Mouse (Mus musculus): ENCODE data around the gene Vmn1r86. TPM values are rescaled to one million over a fixed set of nuclear protein-coding genes. Genes with fewer than 3 reads are reported as not detected.
"Not testable (repeated sequence)": the region's sequence is repeated elsewhere in the genome, so short reads cannot be mapped to it uniquely, and the experiment has no call there.

The Vmn1r86 gene
- total and polyA plus RNA-seq, 3 experiments: not detected

DNA sequence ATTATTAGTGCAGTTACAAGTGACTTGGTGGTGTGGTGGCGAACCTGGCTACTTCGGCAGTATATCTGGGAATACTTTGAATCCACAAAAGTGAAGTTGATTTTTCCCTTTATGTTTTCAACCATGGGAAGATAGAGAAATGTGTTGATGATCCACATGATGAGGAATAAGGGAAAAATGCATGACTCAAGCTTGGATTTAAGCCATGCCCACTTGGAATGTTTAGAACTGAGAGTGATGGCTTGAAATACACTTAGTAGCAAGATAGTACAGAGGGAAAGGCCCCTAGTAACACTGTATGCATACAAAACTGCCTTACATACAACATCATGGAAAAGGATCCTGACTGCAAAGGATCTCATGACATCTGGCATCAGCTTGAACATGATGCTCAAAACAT, 12.1 kb upstream of the Vmn1r86 start:
- Histone ChIP-seq H3K9me3 (replicated peaks; ENCODE audit: insufficient read depth, low read length) (no peaks in the 10 kb centered on the region), H3K79me2 (ENCODE audit: control insufficient read depth, insufficient read depth, low read length, poor library complexity) (no peaks in the 10 kb centered on the region), H3K9ac (ENCODE audit: control insufficient read depth, low read depth, low read length, poor library complexity, severe bottlenecking) (no peak overlapping the region), H3K27ac (ENCODE audit: control insufficient read depth, low read depth, low read length) (no peak overlapping the region), H3K27me3 (ENCODE audit: control insufficient read depth in 1 of 2, insufficient read depth in 2 of 2, low read length in 2 of 2) (no peaks in the 10 kb centered on the region), H3K4me3 (ENCODE audit: control insufficient read depth in 1 of 2, insufficient read depth in 1 of 2, low read depth in 2 of 2, low read length in 2 of 2) (no peak overlapping the region), H3K36me3 (ENCODE audit: control insufficient read depth in 1 of 2, insufficient read depth in 2 of 2, low read length in 2 of 2) (no peaks in the 10 kb centered on the region), H3K4me1 (ENCODE audit: control insufficient read depth in 1 of 2, insufficient read depth in 2 of 2, low read length in 2 of 2) (no peaks in the 10 kb centered on the region)
- no peak for DNase-seq (ENCODE audit: low read depth, low spot score)
- TF ChIP-seq MAX (IDR thresholded peaks at IDR 0.05; ENCODE audit: low read length) (no peak), USF2 (IDR thresholded peaks at IDR 0.05; ENCODE audit: borderline replicate concordance in 1 of 2, insufficient read depth in 1 of 2, low read depth in 1 of 2, low read length in 2 of 2) (no peak), TAL1 (IDR thresholded peaks at IDR 0.05; ENCODE audit: low read length) (no peak), MXI1 (IDR thresholded peaks at IDR 0.05; ENCODE audit: low read depth, low read length) (no peak), MAZ (IDR thresholded peaks at IDR 0.05; ENCODE audit: low read depth, low read length) (no peak), RCOR1 (IDR thresholded peaks at IDR 0.05; ENCODE audit: low read depth, low read length) (no peak), SMC3 (IDR thresholded peaks at IDR 0.05; ENCODE audit: low read depth, low read length) (no peak), GABPA (IDR thresholded peaks at IDR 0.05; ENCODE audit: low read depth, low read length) (no peak), RAD21 (IDR thresholded peaks at IDR 0.05; ENCODE audit: low read depth, low read length) (no peak), UBTF (IDR thresholded peaks at IDR 0.05; ENCODE audit: borderline replicate concordance, insufficient read depth, low read depth, low read length) (no peak), MEF2A (IDR thresholded peaks at IDR 0.05; ENCODE audit: extremely low read depth, insufficient replicate concordance, low read depth, low read length, poor library complexity, severe bottlenecking) (no peak)

DNA sequence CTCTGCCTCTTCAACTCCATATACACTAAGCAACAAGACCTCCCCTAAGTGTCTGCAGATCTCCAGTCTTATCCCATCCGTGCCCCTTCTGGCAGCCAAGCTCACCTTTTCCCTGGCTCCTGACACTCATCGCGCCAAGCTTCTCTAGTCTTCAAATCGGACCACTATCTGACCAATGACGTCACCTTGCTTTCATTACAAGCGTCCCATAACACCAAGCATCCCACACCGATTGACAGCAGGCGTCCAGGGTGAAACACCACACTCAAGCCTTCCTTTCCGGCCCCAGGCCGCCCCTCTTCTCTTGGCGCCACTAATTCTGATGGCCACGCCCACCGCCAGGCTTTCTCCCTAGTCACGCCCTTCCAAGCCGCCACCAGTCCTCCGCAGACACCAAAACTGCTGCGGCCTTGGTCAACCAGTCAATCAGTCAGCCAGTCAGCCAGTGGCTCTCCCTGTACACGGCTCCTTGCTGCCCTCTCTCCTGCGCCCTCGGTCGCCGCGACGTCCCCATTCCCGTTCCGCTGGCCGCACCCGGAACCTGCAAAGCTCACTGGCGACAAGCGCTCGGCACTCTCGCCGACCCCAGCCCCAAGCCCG, 3.9 kb upstream of the Vmn1r86 start:
- not testable (repeated sequence) for H3K27me3 ChIP-seq (ENCODE audit: control insufficient read depth in 1 of 2, insufficient read depth in 2 of 2, low read length in 2 of 2); H3K9me3 ChIP-seq (replicated peaks; ENCODE audit: insufficient read depth, low read length); H3K27ac ChIP-seq (ENCODE audit: control insufficient read depth, low read depth, low read length); H3K36me3 ChIP-seq (ENCODE audit: control insufficient read depth in 1 of 2, insufficient read depth in 2 of 2, low read length in 2 of 2); H3K79me2 ChIP-seq (ENCODE audit: control insufficient read depth, insufficient read depth, low read length, poor library complexity); H3K4me1 ChIP-seq (ENCODE audit: control insufficient read depth in 1 of 2, insufficient read depth in 2 of 2, low read length in 2 of 2)
- peak overlapping the region; percentile 71 for H3K9ac ChIP-seq (ENCODE audit: control insufficient read depth, low read depth, low read length, poor library complexity, severe bottlenecking)
- DNase-seq (ENCODE audit: low read depth, low spot score): peak; percentile 23
- H3K4me3 ChIP-seq (ENCODE audit: control insufficient read depth in 1 of 2, insufficient read depth in 1 of 2, low read depth in 2 of 2, low read length in 2 of 2): peak overlapping the region; percentile 42 to 63; a peak in 3 of 4 replicates

DNA sequence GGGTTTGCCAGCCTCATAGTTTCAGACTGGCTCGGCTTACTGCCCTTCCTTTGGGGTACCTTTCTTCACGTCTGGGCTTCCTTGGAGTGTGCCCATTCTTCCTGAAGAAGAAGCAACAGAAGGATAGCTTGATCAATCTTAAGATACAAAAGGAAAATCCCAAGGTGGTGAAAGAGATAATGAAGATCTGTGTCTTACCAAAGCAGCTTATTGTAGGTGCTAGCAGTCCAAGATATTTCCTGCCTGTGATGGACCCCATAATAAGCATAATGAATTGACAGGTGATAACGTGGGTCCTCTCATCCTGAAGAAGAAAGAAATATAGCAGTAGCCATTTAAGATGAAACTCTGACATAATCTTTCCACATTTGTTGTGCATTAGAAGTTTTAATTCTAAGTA, 24.6 kb downstream of the Vmn1r86 start, which contains the start of gene Vmn1r85:
Vmn1r85 (minus strand) TSS at position 101 of the 400 bp plus-strand sequence.
- TF ChIP-seq USF1 (IDR thresholded peaks at IDR 0.05; ENCODE audit: low read depth, low read length): no peak
- TF ChIP-seq TBP (IDR thresholded peaks at IDR 0.05; ENCODE audit: low read depth, low read length): no peak
- no peak for TF ChIP-seq ZMIZ1 (IDR thresholded peaks at IDR 0.05; ENCODE audit: low read depth, low read length)
- TF ChIP-seq HCFC1 (IDR thresholded peaks at IDR 0.05; ENCODE audit: low read depth, low read length): no peak
- TF ChIP-seq MYC (IDR thresholded peaks at IDR 0.05; ENCODE audit: low read depth, low read length): no peak
- no peak for TF ChIP-seq TAL1 (IDR thresholded peaks at IDR 0.05; ENCODE audit: low read length)
- TF ChIP-seq GATA1 (IDR thresholded peaks at IDR 0.05; ENCODE audit: low read depth, low read length): no peak
- TF ChIP-seq BHLHE40 (IDR thresholded peaks at IDR 0.05; ENCODE audit: borderline replicate concordance, low read depth, low read length): no peak
- TF ChIP-seq MAFK (IDR thresholded peaks at IDR 0.05; ENCODE audit: borderline replicate concordance, low read depth, low read length): no peak
- Histone ChIP-seq H3K36me3 (ENCODE audit: control insufficient read depth in 1 of 2, insufficient read depth in 2 of 2, low read length in 2 of 2) (no peaks in the 10 kb centered on the region), H3K27ac (ENCODE audit: control insufficient read depth, low read depth, low read length) (no peak within 1 kb of the TSS), H3K27me3 (ENCODE audit: control insufficient read depth in 1 of 2, insufficient read depth in 2 of 2, low read length in 2 of 2) (no peaks in the 10 kb centered on the region), H3K79me2 (ENCODE audit: control insufficient read depth, insufficient read depth, low read length, poor library complexity) (no peaks in the 10 kb centered on the region), H3K4me3 (ENCODE audit: control insufficient read depth in 1 of 2, insufficient read depth in 1 of 2, low read depth in 2 of 2, low read length in 2 of 2) (no peak within 1 kb of the TSS), H3K9me3 (replicated peaks; ENCODE audit: insufficient read depth, low read length) (no peaks in the 10 kb centered on the region), H3K4me1 (ENCODE audit: control insufficient read depth in 1 of 2, insufficient read depth in 2 of 2, low read length in 2 of 2) (no peaks in the 10 kb centered on the region), H3K9ac (ENCODE audit: control insufficient read depth, low read depth, low read length, poor library complexity, severe bottlenecking) (no peak within 1 kb of the TSS)
- no peak for DNase-seq (ENCODE audit: low read depth, low spot score)

All from MEL (cell line).